Mouse (Mus musculus) hindbrain, embryonic 11.5 days (tissue): Measurements from ENCODE around the gene Icam4. TPM values are rescaled to one million over a fixed set of nuclear protein-coding genes. Genes with fewer than 3 reads are reported as not detected.
"Not testable (repeated sequence)": the region's sequence is repeated elsewhere in the genome, so short reads cannot be mapped to it uniquely, and the experiment has no call there.

ENCODE experiments used
- ATAC-seq: fragments of 200-750 bp; cut with Nextera tagmentation; 2 replicates; pipeline ENCODE4 v1.8.0; 2017; ENCODE audit warnings: mild to moderate bottlenecking, moderate TSS enrichment, moderate library complexity; ENCODE audit not compliant: low FRiP score
- DNase-seq: peaks from one replicate; pipeline ENCODE4 v3.0.0-alpha.2; 2015; ENCODE audit warnings: low spot score
- H3K27ac ChIP-seq: fragments of 300-500 bp; sonication (generic); 2 replicates; pipeline ENCODE4 v1.5.1; 2014; ENCODE audit warnings: mild to moderate bottlenecking, low read depth, low read length
- H3K27me3 ChIP-seq: fragments of 300-500 bp; sonication (generic); 2 replicates; pipeline ENCODE4 v1.6.1; 2014; ENCODE audit warnings: mild to moderate bottlenecking, low read length, moderate library complexity, mixed read lengths; ENCODE audit not compliant: control insufficient read depth, insufficient read depth
- H3K36me3 ChIP-seq: fragments of 300-500 bp; sonication (generic); 2 replicates; pipeline ENCODE4 v1.6.1; 2014; ENCODE audit warnings: mild to moderate bottlenecking, low read length, moderate library complexity, mixed read lengths; ENCODE audit not compliant: control insufficient read depth, insufficient read depth
- H3K4me1 ChIP-seq: fragments of 300-500 bp; sonication (generic); replicated peaks from 2 replicates; pipeline ENCODE4 v1.6.1; 2014; ENCODE audit warnings: low read length, mixed read lengths; ENCODE audit not compliant: control insufficient read depth, insufficient read depth
- H3K4me2 ChIP-seq: fragments of 300-500 bp; sonication (generic); replicated peaks from 2 replicates; pipeline ENCODE4 v1.6.1; 2014; ENCODE audit warnings: mild to moderate bottlenecking, low read depth, low read length
- H3K4me3 ChIP-seq: fragments of 300-500 bp; sonication (generic); 2 replicates; pipeline ENCODE4 v1.5.1; 2014; ENCODE audit warnings: low read depth, low read length
- H3K9ac ChIP-seq: fragments of 300-500 bp; sonication (generic); 2 replicates; pipeline ENCODE4 v1.6.1; 2014; ENCODE audit warnings: low read depth, low read length
- H3K9me3 ChIP-seq: fragments of 300-500 bp; sonication (generic); 2 replicates; pipeline ENCODE4 v1.6.1; 2016; ENCODE audit warnings: low read length; ENCODE audit not compliant: control insufficient read depth
- WGBS: fragments of 180-500 bp; shearing (Covaris S2); extraction: QIAGEN DNeasy Blood & Tissue Kit; methylation state at CpG from one replicate; pipeline ENCODE4 v1.1.7; 2014; 5-methylcytosine and 5-hydroxymethylcytosine counted together
- polyA plus RNA-seq: library from polyadenylated mRNA; unstranded; fragments of >200 nt; fragmentation: Nextera tagmentation; extraction: Ambion mirVana; gene quantifications from 2 replicates; pipeline ENCODE4 v1.2.1, GENCODE M21; 2014

Icam4 gene
- polyA plus RNA-seq, 1 experiment from 2014 or later: 5.7 TPM

DNA sequence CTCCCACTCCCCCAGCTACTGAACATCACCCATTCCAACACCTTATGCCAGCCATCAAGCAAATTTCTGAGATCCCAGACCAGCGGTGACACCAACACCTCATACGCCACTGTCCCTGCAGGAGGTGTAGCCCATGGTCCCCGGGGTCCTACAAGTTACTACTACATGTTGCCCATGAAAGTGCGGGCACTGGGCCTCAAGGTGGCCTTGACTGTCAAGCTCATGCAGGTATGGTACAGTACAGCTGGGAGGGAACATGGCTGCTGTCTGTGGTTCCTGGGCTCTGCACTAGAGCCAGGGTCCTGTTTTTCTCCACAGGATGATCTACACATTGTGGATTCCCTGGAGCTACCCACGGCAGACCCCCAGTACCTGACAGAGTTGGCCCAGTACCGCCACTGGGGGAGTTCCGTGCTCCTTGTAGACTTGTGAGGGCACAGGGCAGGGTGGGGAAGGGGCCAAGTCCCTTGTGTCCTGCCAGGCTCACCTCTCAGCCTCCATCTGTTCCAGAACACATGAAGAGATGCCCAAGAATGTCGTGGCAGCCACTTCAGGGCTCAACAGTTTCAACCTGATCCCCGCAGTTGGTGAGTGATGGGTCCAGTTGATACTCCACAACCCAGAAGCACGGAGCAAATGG is 21.7 kb upstream of the Icam4 start:
- H3K4me2 ChIP-seq: no peak overlapping the region
- H3K36me3 ChIP-seq: no peaks in the 10 kb centered on the region
- no peak for DNase-seq
- whole genome bisulfite sequencing: 91% methylated on average over 10 of the region's 10 CpGs
- ATAC-seq: no peak
- H3K9me3 ChIP-seq: no peaks in the 10 kb centered on the region
- H3K4me1 ChIP-seq: no peaks in the 10 kb centered on the region
- no peak overlapping the region for H3K9ac ChIP-seq
- H3K27ac ChIP-seq: no peak overlapping the region
- H3K4me3 ChIP-seq: no peak overlapping the region
- H3K27me3 ChIP-seq: no peaks in the 10 kb centered on the region

DNA sequence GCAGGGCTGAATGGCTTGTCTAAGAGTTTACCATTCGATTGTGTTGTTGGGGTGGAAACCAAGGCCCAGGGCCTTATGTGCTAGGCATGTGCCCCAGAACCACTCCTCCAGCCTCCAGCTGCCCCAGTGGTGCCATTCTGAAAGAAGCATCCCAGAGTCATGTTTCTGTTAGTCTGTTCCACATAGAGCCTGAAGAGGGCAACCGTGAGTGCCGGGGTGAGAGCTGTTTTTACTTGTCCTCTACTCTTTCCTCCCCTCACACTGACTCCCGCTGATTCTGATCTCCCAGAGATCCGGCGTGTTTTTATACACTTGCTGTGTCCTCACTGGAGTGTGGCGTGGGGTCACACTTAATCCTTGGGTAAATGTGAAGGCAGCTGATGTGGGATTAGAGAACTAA is 21.2 kb upstream of the Icam4 start:
- Histone ChIP-seq H3K4me1 (no peaks in the 10 kb centered on the region), H3K27me3 (no peaks in the 10 kb centered on the region), H3K9ac (no peak overlapping the region), H3K4me3 (no peak overlapping the region), H3K36me3 (no peaks in the 10 kb centered on the region), H3K9me3 (no peaks in the 10 kb centered on the region), H3K4me2 (no peak overlapping the region), H3K27ac (no peak overlapping the region)
- no peak for ATAC-seq
- DNase-seq: no peak
- 82% methylated on average over 7 of the region's 7 CpGs for WGBS

DNA sequence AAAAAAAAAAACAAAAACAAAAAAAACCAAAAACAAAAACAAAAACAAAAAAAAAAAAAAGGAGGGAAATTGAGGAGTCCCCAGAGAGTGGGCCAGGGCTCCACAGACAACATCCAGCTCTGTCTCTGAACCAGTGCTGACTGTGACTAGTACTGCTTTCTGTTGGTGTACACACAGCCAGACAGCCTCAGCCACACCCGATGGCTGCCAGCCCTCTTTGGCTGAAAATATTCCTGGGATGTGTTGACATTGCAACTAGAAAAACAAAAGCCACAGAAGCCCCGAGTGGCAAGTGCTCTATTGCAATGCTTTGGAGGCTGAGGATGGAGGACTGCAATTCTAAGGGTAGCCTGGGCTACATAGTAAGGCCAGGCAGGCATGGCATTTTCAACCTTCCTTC is 18.8 kb upstream of the Icam4 start:
- 74% methylated on average over 2 of the region's 2 CpGs for WGBS
- Histone ChIP-seq H3K27me3 (peaks cover 13% of the 10 kb centered on the region), H3K4me3 (no peak overlapping the region), H3K9me3 (no peaks in the 10 kb centered on the region), H3K4me2 (no peak overlapping the region), H3K36me3 (no peaks in the 10 kb centered on the region), H3K9ac (no peak overlapping the region), H3K27ac (no peak overlapping the region), H3K4me1 (no peaks in the 10 kb centered on the region)
- DNase-seq (no peak), ATAC-seq (no peak)

DNA sequence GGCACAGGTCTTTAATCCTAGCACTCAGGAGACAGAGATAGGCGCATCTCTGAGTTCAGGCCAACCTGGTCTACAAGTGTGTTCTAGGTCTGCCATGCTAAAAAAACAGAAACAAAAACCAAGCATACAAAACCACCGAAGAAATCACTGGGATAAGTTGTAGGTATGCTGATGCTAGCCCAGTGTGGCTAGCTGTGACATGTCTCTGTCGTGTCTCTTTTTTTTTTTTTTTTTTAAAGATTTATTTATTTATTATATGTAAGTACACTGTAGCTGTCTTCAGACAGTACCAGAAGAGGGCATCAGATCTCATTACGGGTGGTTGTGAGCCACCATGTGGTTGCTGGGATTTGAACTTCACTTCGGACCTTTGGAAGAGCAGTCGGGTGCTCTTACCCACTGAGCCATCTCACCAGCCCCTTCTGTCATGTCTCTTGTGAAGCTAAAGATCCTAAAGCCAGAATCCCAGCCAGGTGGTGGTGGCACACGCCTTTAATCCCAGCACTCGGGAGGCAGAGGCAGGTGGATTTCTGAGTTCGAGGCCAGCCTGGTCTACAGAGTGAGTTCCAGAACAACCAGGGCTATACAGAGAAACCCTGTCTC is 18.1 kb upstream of the Icam4 start:
- peaks cover 19% of the 10 kb centered on the region for H3K27me3 ChIP-seq
- not testable (repeated sequence) for DNase-seq, H3K4me1 ChIP-seq, ATAC-seq, H3K4me3 ChIP-seq, H3K27ac ChIP-seq, H3K36me3 ChIP-seq, H3K9me3 ChIP-seq, H3K9ac ChIP-seq, H3K4me2 ChIP-seq
- WGBS: 71% methylated on average over 9 of the region's 9 CpGs

DNA sequence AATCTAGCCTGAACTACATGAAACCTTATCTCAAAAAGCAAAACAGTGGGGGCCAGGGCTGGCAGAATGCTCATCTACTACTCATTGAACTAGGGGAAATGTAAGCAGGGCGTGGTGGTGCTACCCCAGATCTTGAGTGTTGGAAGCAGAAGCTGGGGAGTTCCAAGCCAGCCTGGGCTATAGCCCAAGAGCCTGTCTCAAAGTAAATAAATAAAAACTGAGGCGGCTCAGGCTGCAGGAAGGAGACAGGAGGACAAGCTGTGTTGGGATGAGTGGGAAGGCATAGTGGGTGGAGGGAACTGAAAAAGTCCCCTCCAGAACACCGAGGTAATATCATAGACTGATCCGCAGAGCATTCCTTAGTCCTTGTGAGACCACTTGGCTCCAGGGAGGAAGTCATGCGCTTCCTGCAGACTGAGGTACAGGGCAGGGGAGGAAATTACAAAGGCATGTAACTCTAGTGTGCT is 17.3 kb upstream of the Icam4 start:
- WGBS: 69% methylated on average over 5 of the region's 5 CpGs
- ATAC-seq (no peak), DNase-seq (no peak)
- Histone ChIP-seq H3K27ac (no peak overlapping the region), H3K27me3 (peaks cover 28% of the 10 kb centered on the region), H3K4me2 (no peak overlapping the region), H3K9me3 (no peaks in the 10 kb centered on the region), H3K4me1 (no peaks in the 10 kb centered on the region), H3K4me3 (no peak overlapping the region), H3K9ac (no peak overlapping the region), H3K36me3 (no peaks in the 10 kb centered on the region)

DNA sequence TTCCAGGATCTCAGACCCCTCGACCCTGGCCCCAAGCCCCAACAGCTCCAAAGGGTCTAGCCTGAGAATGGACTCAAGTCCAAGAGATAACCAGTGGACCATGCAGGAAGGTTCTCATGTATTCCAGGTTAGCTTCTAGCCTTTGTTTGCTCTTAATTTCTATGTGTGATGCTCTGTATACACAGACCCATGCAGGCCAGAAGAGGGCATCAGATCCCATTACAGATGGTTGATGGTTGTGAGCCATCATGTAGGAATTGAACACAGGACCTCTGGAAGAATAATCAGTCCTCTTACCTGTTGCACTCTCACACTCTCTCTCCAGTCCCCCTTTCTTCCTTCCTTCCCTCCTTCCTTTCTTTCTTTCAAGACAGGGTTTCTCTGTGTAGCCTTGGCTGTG is 16.8 kb upstream of the Icam4 start:
- WGBS: 43% methylated on average over 1 of the region's 1 CpGs
- peaks cover 33% of the 10 kb centered on the region for H3K27me3 ChIP-seq
- no peaks in the 10 kb centered on the region for H3K9me3 ChIP-seq

DNA sequence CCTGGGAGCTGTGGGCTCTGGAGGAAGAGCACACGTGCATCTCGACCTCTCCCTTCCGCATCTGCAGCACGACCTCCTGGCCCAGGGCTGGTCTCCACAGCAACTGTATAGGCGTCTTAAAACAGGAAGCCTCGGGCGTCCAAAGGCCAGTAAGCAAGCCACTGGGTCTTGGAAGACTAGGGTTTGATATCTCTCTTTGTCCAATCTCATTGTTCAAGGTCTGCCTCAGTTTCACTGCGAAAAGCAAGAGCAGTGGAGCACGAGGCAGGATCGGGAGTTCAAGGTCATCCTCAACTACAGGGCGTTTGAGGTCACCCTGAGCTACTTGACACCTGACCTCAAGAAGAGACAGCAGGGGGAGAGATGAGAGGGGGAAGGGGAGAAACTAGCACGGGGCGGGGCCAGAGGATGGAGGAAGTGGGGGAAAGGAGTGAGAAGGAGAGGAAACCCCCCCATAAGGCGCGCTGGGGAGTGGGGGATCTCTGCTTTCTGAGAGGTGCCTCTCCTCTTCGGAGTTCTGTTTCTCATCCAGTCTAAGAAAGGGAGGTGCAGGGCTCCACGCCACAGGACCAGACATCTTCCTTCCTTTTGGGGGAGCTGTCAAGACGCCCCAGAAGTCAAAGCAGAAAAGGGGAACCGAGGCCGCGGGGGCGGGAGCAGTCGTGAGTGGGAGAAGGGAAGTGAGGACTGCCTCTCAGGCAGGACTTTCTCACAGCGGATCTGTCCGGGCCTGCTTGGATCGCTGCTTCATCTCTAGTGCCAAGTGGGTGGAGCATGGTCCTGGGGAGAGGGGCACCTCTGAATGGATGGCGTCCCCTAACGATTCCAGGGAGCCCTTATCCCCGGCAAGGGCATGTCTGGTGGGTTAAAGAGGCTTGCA is 14.2 kb upstream of the Icam4 start:
- H3K27me3 ChIP-seq: peaks cover 36% of the 10 kb centered on the region
- no peaks in the 10 kb centered on the region for H3K36me3 ChIP-seq
- H3K4me2 ChIP-seq: peak overlapping the region; percentile 17; the same call in 1 of the 2 replicates
- no peak overlapping the region for H3K27ac ChIP-seq
- no peaks in the 10 kb centered on the region for H3K9me3 ChIP-seq
- no peak overlapping the region for H3K4me3 ChIP-seq
- H3K4me1 ChIP-seq: no peaks in the 10 kb centered on the region
- 3% methylated on average over 29 of the region's 29 CpGs for WGBS
- no peak overlapping the region for H3K9ac ChIP-seq
- no peak for ATAC-seq
- peak; percentile 31 for DNase-seq

More for the DNA sequence above, 16.8 kb upstream of the Icam4 start:
- DNase-seq (no peak), ATAC-seq (no peak)
- H3K4me2 ChIP-seq: no peak overlapping the region
- no peak overlapping the region for H3K4me3 ChIP-seq
- H3K27ac ChIP-seq: no peak overlapping the region
- no peaks in the 10 kb centered on the region for H3K36me3 ChIP-seq
- no peak overlapping the region for H3K9ac ChIP-seq
- H3K4me1 ChIP-seq: no peaks in the 10 kb centered on the region

DNA sequence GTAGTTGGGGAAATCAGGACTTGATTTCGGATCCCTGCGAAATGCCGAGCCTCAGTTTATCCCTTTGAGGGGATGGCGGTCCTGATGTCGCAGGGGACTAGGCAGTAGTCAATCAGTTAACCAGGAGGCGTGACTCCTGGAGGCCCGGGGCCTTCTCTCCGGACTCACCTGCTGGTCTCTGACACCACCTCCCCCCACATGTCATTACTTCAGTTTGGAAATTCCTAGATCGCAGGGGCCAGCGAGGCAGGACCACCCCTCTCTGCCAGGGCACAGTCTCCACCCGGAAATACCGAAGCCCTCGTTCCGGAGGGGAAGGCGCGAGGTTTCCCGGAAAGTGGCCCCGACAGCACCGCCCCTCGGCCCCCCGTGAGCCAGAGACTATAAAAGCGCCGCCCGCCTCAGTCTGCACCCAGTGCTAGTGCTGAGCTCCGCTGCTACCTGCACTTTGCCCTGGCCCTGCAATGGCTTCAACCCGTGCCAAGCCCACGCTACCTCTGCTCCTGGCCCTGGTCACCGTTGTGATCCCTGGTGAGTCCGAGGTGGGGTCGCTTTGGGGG is 13.5 kb upstream of the Icam4 start, which contains the start of gene Icam1:
Icam1 (plus strand) TSS at position 415 of the 560 bp plus-strand sequence.
- Histone ChIP-seq H3K27ac (no peak within 1 kb of the TSS), H3K4me3 (peak within 1 kb of the TSS; percentile 19; the same call in 1 of the 2 replicates), H3K4me1 (no peaks in the 10 kb centered on the region), H3K27me3 (peaks cover 36% of the 10 kb centered on the region), H3K4me2 (peak within 1 kb of the TSS; percentile 32), H3K36me3 (no peaks in the 10 kb centered on the region), H3K9ac (no peak within 1 kb of the TSS), H3K9me3 (no peaks in the 10 kb centered on the region)
- ATAC-seq (no peak), DNase-seq (peak; percentile 40)
- 2% methylated on average over 30 of the region's 30 CpGs for WGBS
